Comparison of ENCODE assay signal across 23 mouse cellular contexts in genomic region chr14:76567280-76567679, GRCm38 (mm10). TPM values are rescaled to one million over a fixed set of nuclear protein-coding genes. Genes with fewer than 3 reads are reported as not detected.
DNase-seq lines count a peak whose midpoint lies in the region; ATAC-seq and TF ChIP-seq lines count a peak whose summit lies in the region.
"Had no signal": no experiment of that assay in that cellular context is flagged by ENCODE, and none has a peak within 500 bp of the region (broad histone marks: within the 10 kb centered on the region; RNA-seq: fewer than 3 reads in every experiment).

No protein-coding gene starts in this region.

- no peak overlapping the region for H3K4me2 ChIP-seq in kidney, embryonic 14.5 days (replicated peaks; ENCODE audit: low read depth, low read length)
- H3K4me2 ChIP-seq in intestine, postnatal 0 days (replicated peaks; ENCODE audit: low read depth) = no peak overlapping the region
- H3K4me2 ChIP-seq in hindbrain, embryonic 16.5 days (ENCODE audit: low read length) = no peak overlapping the region
- H3K4me2 ChIP-seq: embryonic facial prominence, embryonic 15.5 days; forebrain, embryonic 12.5 days; hindbrain, embryonic 12.5 days; lung, embryonic 15.5 days; midbrain, embryonic 11.5 days; neural tube, embryonic 13.5 days had no signal

- H3K36me3 ChIP-seq in kidney, embryonic 14.5 days (ENCODE audit: control insufficient read depth, insufficient read depth, low read length) = no peaks in the 10 kb centered on the region
- no peaks in the 10 kb centered on the region for H3K36me3 ChIP-seq in intestine, postnatal 0 days (ENCODE audit: control insufficient read depth, insufficient read depth)
- H3K36me3 ChIP-seq in hindbrain, embryonic 16.5 days (ENCODE audit: control insufficient read depth, insufficient read depth, low read length) = no peaks in the 10 kb centered on the region
- H3K36me3 ChIP-seq: embryonic facial prominence, embryonic 10.5 days; embryonic facial prominence, embryonic 15.5 days; forebrain, embryonic 12.5 days; hindbrain, embryonic 12.5 days; lung, embryonic 15.5 days; neural tube, embryonic 13.5 days had no signal

- peak; percentile 47 for DNase-seq in kidney, adult 18-20 months
- DNase-seq in kidney, adult 9 months = peak; percentile 82
- DNase-seq in kidney, postnatal 36 days = peak; percentile 50 to 54
- DNase-seq in natural killer cell, adult 2 months (ENCODE audit: low spot score in 2 of 2) = no peak
- no peak for DNase-seq in neural tube, embryonic 10.5 days (ENCODE audit: extremely low spot score, low spot score)
- DNase-seq: B cell, adult 2 months; cerebellum, adult 2 months; cerebellum, postnatal 25 days; gastrocnemius, postnatal 10 days; heart, postnatal 36 days; lung, postnatal 36 days had no signal

- no peak overlapping the region for H3K4me3 ChIP-seq in kidney, embryonic 14.5 days (ENCODE audit: low read length)
- H3K4me3 ChIP-seq in intestine, postnatal 0 days (ENCODE audit: low read depth, low read length) = no peak overlapping the region
- H3K4me3 ChIP-seq in hindbrain, embryonic 16.5 days (ENCODE audit: low read length) = no peak overlapping the region
- H3K4me3 ChIP-seq: embryonic facial prominence, embryonic 10.5 days; embryonic facial prominence, embryonic 15.5 days; forebrain, embryonic 12.5 days; hindbrain, embryonic 12.5 days; lung, embryonic 15.5 days; neural tube, embryonic 13.5 days had no signal

- TF ChIP-seq CTCF in intestine, postnatal 0 days (IDR thresholded peaks at IDR 0.05; ENCODE audit: low read depth) = no peak

- 0 out of 2 replicates have a peak, but pooled peaks cover 15% of the 10 kb centered on the region for H3K4me1 ChIP-seq in kidney, embryonic 14.5 days (ENCODE audit: control insufficient read depth, insufficient read depth, low read length)
- H3K4me1 ChIP-seq in intestine, postnatal 0 days (replicated peaks; ENCODE audit: control insufficient read depth, insufficient read depth, low read length) = no peaks in the 10 kb centered on the region; the same call in 1 of the 2 replicates
- no peaks in the 10 kb centered on the region for H3K4me1 ChIP-seq in hindbrain, embryonic 16.5 days (ENCODE audit: control insufficient read depth, insufficient read depth, low read depth, low read length)
- H3K4me1 ChIP-seq: forebrain, embryonic 12.5 days; hindbrain, embryonic 12.5 days; neural tube, embryonic 13.5 days had no signal

- no peaks in the 10 kb centered on the region for H3K27me3 ChIP-seq in kidney, embryonic 14.5 days (ENCODE audit: control insufficient read depth, insufficient read depth, low read length)
- no peaks in the 10 kb centered on the region for H3K27me3 ChIP-seq in intestine, postnatal 0 days (replicated peaks; ENCODE audit: control insufficient read depth, insufficient read depth, low read length)
- no peaks in the 10 kb centered on the region for H3K27me3 ChIP-seq in hindbrain, embryonic 16.5 days (replicated peaks; ENCODE audit: control insufficient read depth, insufficient read depth, low read length)
- H3K27me3 ChIP-seq: embryonic facial prominence, embryonic 15.5 days; forebrain, embryonic 12.5 days; hindbrain, embryonic 12.5 days; lung, embryonic 15.5 days; neural tube, embryonic 13.5 days had no signal

- no peak overlapping the region for H3K9ac ChIP-seq in kidney, embryonic 14.5 days (ENCODE audit: low read depth, low read length)
- H3K9ac ChIP-seq in intestine, postnatal 0 days (ENCODE audit: low read depth, low read length) = no peak overlapping the region
- no peak overlapping the region for H3K9ac ChIP-seq in hindbrain, embryonic 16.5 days (ENCODE audit: low read depth, low read length)
- H3K9ac ChIP-seq: embryonic facial prominence, embryonic 15.5 days; forebrain, embryonic 12.5 days; hindbrain, embryonic 12.5 days; liver, embryonic 14.5 days; lung, embryonic 15.5 days; neural tube, embryonic 13.5 days had no signal

- WGBS in kidney, embryonic 14.5 days = 38% methylated on average over 1 of the region's 1 CpGs
- 30% methylated on average over 1 of the region's 1 CpGs for WGBS in intestine, postnatal 0 days
- 50% methylated on average over 1 of the region's 1 CpGs for WGBS in hindbrain, embryonic 16.5 days

- no peak overlapping the region for H3K27ac ChIP-seq in kidney, embryonic 14.5 days (ENCODE audit: low read depth, low read length)
- H3K27ac ChIP-seq in intestine, postnatal 0 days (ENCODE audit: low read depth, low read length) = no peak overlapping the region
- H3K27ac ChIP-seq in hindbrain, embryonic 16.5 days (ENCODE audit: low read depth, low read length) = no peak overlapping the region
- H3K27ac ChIP-seq: embryonic facial prominence, embryonic 10.5 days; embryonic facial prominence, embryonic 15.5 days; forebrain, embryonic 12.5 days; hindbrain, embryonic 12.5 days; liver, embryonic 14.5 days; lung, embryonic 15.5 days; neural tube, embryonic 13.5 days had no signal

- no peaks in the 10 kb centered on the region for H3K9me3 ChIP-seq in kidney, embryonic 14.5 days (ENCODE audit: control insufficient read depth, low read length)
- H3K9me3 ChIP-seq in intestine, postnatal 0 days (ENCODE audit: control insufficient read depth) = no peaks in the 10 kb centered on the region
- no peaks in the 10 kb centered on the region for H3K9me3 ChIP-seq in hindbrain, embryonic 16.5 days (ENCODE audit: control insufficient read depth, low read length)
- H3K9me3 ChIP-seq: embryonic facial prominence, embryonic 10.5 days; embryonic facial prominence, embryonic 15.5 days; forebrain, embryonic 12.5 days; hindbrain, embryonic 12.5 days; lung, embryonic 15.5 days; neural tube, embryonic 13.5 days had no signal

- no peak for ATAC-seq in kidney, embryonic 14.5 days (ENCODE audit: low FRiP score, low TSS enrichment)
- ATAC-seq in intestine, postnatal 0 days = peak; percentile 80
- no peak for ATAC-seq in hindbrain, embryonic 16.5 days
- ATAC-seq: midbrain, embryonic 16.5 days had no signal

RNA-seq across cellular contexts. Expression of gene Serp2, which starts 10.6 kb away (rescaled TPM):
- polyA plus RNA-seq in kidney, embryonic 14.5 days (2014; fragmentation: Nextera tagmentation; extraction: Ambion mirVana) = 15.2 and 16.2 TPM in 2 replicates
- polyA plus RNA-seq in intestine, postnatal 0 days (2015; fragmentation: Nextera tagmentation; extraction: Ambion mirVana) = 7.5 and 7.7 TPM in 2 replicates
- polyA plus RNA-seq in hindbrain, embryonic 16.5 days (2015; fragmentation: Nextera tagmentation; extraction: Ambion mirVana) = 222 and 255 TPM in 2 replicates

Comparison
In these comparisons a context has a peak if more than half of its experiments do, and no peak if none do; other contexts are left out.
1. DNase-seq: peak in kidney, adult 18-20 months (single experiment), kidney, adult 9 months (single experiment) and kidney, postnatal 36 days (2 of 2); none in natural killer cell, adult 2 months (0 of 2) and neural tube, embryonic 10.5 days (single experiment).
2. RNA of gene Serp2, which starts 10.6 kb away (polyA plus RNA-seq): 222 to 255 TPM in hindbrain, embryonic 16.5 days; 15.2 to 16.2 TPM in kidney, embryonic 14.5 days and 7.5 to 7.7 TPM in intestine, postnatal 0 days; every median in the first group is over 10 times any median in the second.